Mouse (Mus musculus): ENCODE measurements around the gene Rfc4. TPM values are rescaled to one million over a fixed set of nuclear protein-coding genes. Genes with fewer than 3 reads are reported as not detected.

The Rfc4 gene
- polyA plus RNA-seq, 1 experiment from 2014 or later = 77.3 TPM

- no peak for TF ChIP-seq CTCF (IDR thresholded peaks at IDR 0.05; ENCODE audit: low read depth)
- Histone ChIP-seq H3K4me3 (replicated peaks; ENCODE audit: low read depth, low read length) (peak overlapping the region; percentile 83), H3K4me2 (ENCODE audit: low read length) (peak overlapping the region; percentile 90), H3K9me3 (replicated peaks; ENCODE audit: low read length) (no peaks in the 10 kb centered on the region), H3K4me1 (replicated peaks; ENCODE audit: insufficient read depth, low read length) (peaks cover 5% of the 10 kb centered on the region; the same call in 1 of the 2 replicates), H3K27me3 (ENCODE audit: insufficient read depth, low read length) (no peaks in the 10 kb centered on the region), H3K9ac (ENCODE audit: low read depth, low read length) (peak overlapping the region; percentile 91), H3K36me3 (ENCODE audit: insufficient read depth, low read length) (no peaks in the 10 kb centered on the region), H3K27ac (peak overlapping the region; percentile 98; the same call in 1 of the 2 replicates)
- DNase-seq (ENCODE audit: low spot score) = no peak
- WGBS = 1% methylated on average over 4 of the region's 4 CpGs
- no peak for ATAC-seq (replicated peaks; ENCODE audit: low FRiP score, low read depth)
Measured at GRCm38 (mm10) chr16:23127311-23127672, 245 bp downstream of the Rfc4 start.

GRCm38 (mm10) chr16:23124398-23124797 is 3.1 kb downstream of the Rfc4 start:
- no peak overlapping the region for H3K9ac ChIP-seq (ENCODE audit: low read depth, low read length)
- no peaks in the 10 kb centered on the region for H3K9me3 ChIP-seq (replicated peaks; ENCODE audit: low read length)
- TF ChIP-seq CTCF (IDR thresholded peaks at IDR 0.05; ENCODE audit: low read depth) = no peak
- H3K4me3 ChIP-seq (replicated peaks; ENCODE audit: low read depth, low read length) = no peak overlapping the region
- WGBS = 88% methylated on average over 4 of the region's 4 CpGs
- H3K36me3 ChIP-seq (ENCODE audit: insufficient read depth, low read length) = peaks cover 9% of the 10 kb centered on the region; the same call in 1 of the 2 replicates
- no peak overlapping the region for H3K27ac ChIP-seq
- peaks cover 5% of the 10 kb centered on the region; the same call in 1 of the 2 replicates for H3K4me1 ChIP-seq (replicated peaks; ENCODE audit: insufficient read depth, low read length)
- no peaks in the 10 kb centered on the region for H3K27me3 ChIP-seq (ENCODE audit: insufficient read depth, low read length)
- no peak overlapping the region for H3K4me2 ChIP-seq (ENCODE audit: low read length)
- ATAC-seq (replicated peaks; ENCODE audit: low FRiP score, low read depth) = no peak
- DNase-seq (ENCODE audit: low spot score) = no peak

- H3K27ac ChIP-seq = no peak overlapping the region
- H3K36me3 ChIP-seq (ENCODE audit: insufficient read depth, low read length) = peaks cover 9% of the 10 kb centered on the region; the same call in 1 of the 2 replicates
- H3K4me2 ChIP-seq (ENCODE audit: low read length) = no peak overlapping the region
- ATAC-seq (replicated peaks; ENCODE audit: low FRiP score, low read depth) (no peak), DNase-seq (ENCODE audit: low spot score) (no peak)
- TF ChIP-seq CTCF (IDR thresholded peaks at IDR 0.05; ENCODE audit: low read depth) = 0 out of 2 replicates have a peak, but pooled peaks have one; percentile 8
- no peaks in the 10 kb centered on the region for H3K27me3 ChIP-seq (ENCODE audit: insufficient read depth, low read length)
- no peaks in the 10 kb centered on the region for H3K9me3 ChIP-seq (replicated peaks; ENCODE audit: low read length)
- H3K9ac ChIP-seq (ENCODE audit: low read depth, low read length) = no peak overlapping the region
- 93% methylated on average over 4 of the region's 4 CpGs for WGBS
- no peak overlapping the region for H3K4me3 ChIP-seq (replicated peaks; ENCODE audit: low read depth, low read length)
- no peaks in the 10 kb centered on the region for H3K4me1 ChIP-seq (replicated peaks; ENCODE audit: insufficient read depth, low read length)
Measured at GRCm38 (mm10) chr16:23123104-23123503, 4.4 kb downstream of the Rfc4 start.

- H3K4me2 ChIP-seq (ENCODE audit: low read length) = no peak overlapping the region
- no peak for TF ChIP-seq CTCF (IDR thresholded peaks at IDR 0.05; ENCODE audit: low read depth)
- no peak for ATAC-seq (replicated peaks; ENCODE audit: low FRiP score, low read depth)
Measured at GRCm38 (mm10) chr16:23122446-23122845, 5.1 kb downstream of the Rfc4 start.

GRCm38 (mm10) chr16:23117173-23117572 is 10.4 kb downstream of the Rfc4 start:
- TF ChIP-seq CTCF (IDR thresholded peaks at IDR 0.05; ENCODE audit: low read depth) = no peak
- no peak overlapping the region for H3K9ac ChIP-seq (ENCODE audit: low read depth, low read length)
- no peaks in the 10 kb centered on the region for H3K4me1 ChIP-seq (replicated peaks; ENCODE audit: insufficient read depth, low read length)
- H3K4me2 ChIP-seq (ENCODE audit: low read length) = no peak overlapping the region
- H3K27me3 ChIP-seq (ENCODE audit: insufficient read depth, low read length) = no peaks in the 10 kb centered on the region
- WGBS = 63% methylated on average over 4 of the region's 4 CpGs
- no peak overlapping the region for H3K4me3 ChIP-seq (replicated peaks; ENCODE audit: low read depth, low read length)
- H3K36me3 ChIP-seq (ENCODE audit: insufficient read depth, low read length) = peaks cover 27% of the 10 kb centered on the region
- no peaks in the 10 kb centered on the region for H3K9me3 ChIP-seq (replicated peaks; ENCODE audit: low read length)
- ATAC-seq (replicated peaks; ENCODE audit: low FRiP score, low read depth) = no peak
- no peak overlapping the region for H3K27ac ChIP-seq
- no peak for DNase-seq (ENCODE audit: low spot score)

More at GRCm38 (mm10) chr16:23122446-23122845, 5.1 kb downstream of the Rfc4 start:
- no peaks in the 10 kb centered on the region for H3K4me1 ChIP-seq (replicated peaks; ENCODE audit: insufficient read depth, low read length)
- H3K36me3 ChIP-seq (ENCODE audit: insufficient read depth, low read length) = peaks cover 9% of the 10 kb centered on the region; the same call in 1 of the 2 replicates
- H3K9ac ChIP-seq (ENCODE audit: low read depth, low read length) = no peak overlapping the region
- H3K27ac ChIP-seq = no peak overlapping the region
- no peaks in the 10 kb centered on the region for H3K27me3 ChIP-seq (ENCODE audit: insufficient read depth, low read length)
- WGBS = 93% methylated on average over 3 of the region's 3 CpGs
- DNase-seq (ENCODE audit: low spot score) = no peak
- H3K9me3 ChIP-seq (replicated peaks; ENCODE audit: low read length) = no peaks in the 10 kb centered on the region
- no peak overlapping the region for H3K4me3 ChIP-seq (replicated peaks; ENCODE audit: low read depth, low read length)

- WGBS = 66% methylated on average over 3 of the region's 3 CpGs
- DNase-seq (ENCODE audit: low spot score) = no peak
- H3K27me3 ChIP-seq (ENCODE audit: insufficient read depth, low read length) = no peaks in the 10 kb centered on the region
- no peak overlapping the region for H3K4me2 ChIP-seq (ENCODE audit: low read length)
- H3K4me1 ChIP-seq (replicated peaks; ENCODE audit: insufficient read depth, low read length) = no peaks in the 10 kb centered on the region
- no peak overlapping the region for H3K27ac ChIP-seq
- H3K9ac ChIP-seq (ENCODE audit: low read depth, low read length) = no peak overlapping the region
- H3K4me3 ChIP-seq (replicated peaks; ENCODE audit: low read depth, low read length) = no peak overlapping the region
- TF ChIP-seq CTCF (IDR thresholded peaks at IDR 0.05; ENCODE audit: low read depth) = no peak
- H3K36me3 ChIP-seq (ENCODE audit: insufficient read depth, low read length) = peaks cover 34% of the 10 kb centered on the region
- ATAC-seq (replicated peaks; ENCODE audit: low FRiP score, low read depth) = no peak
- no peaks in the 10 kb centered on the region for H3K9me3 ChIP-seq (replicated peaks; ENCODE audit: low read length)
Measured at GRCm38 (mm10) chr16:23115486-23115885, 12.1 kb downstream of the Rfc4 start.

All from kidney, postnatal 0 days (tissue).